Mouse (Mus musculus) lung, embryonic 16.5 days (tissue): ENCODE measurements at regions not wholly inside any gene's neighbourhood (a gene's known extent, or its start where the extent isn't known, plus 50 kb on each side); places are given as distances from the start of the nearest gene placed in this dataset.

Experiments used
- ATAC-seq: fragments of 200-750 bp; cut with Nextera tagmentation; 2 replicates; pipeline ENCODE4 v1.8.0; 2017; ENCODE audit warnings: low read depth, mild to moderate bottlenecking, moderate library complexity
- H3K27ac ChIP-seq: fragments of 300-500 bp; sonication (generic); 2 replicates; pipeline ENCODE4 v1.5.1; 2014; ENCODE audit warnings: mild to moderate bottlenecking, control low read depth, low read length
- H3K27me3 ChIP-seq: fragments of 300-500 bp; sonication (generic); 2 replicates; pipeline ENCODE4 v1.6.1; 2014; ENCODE audit warnings: low read depth, low read length, mixed read lengths; ENCODE audit not compliant: control insufficient read depth, insufficient read depth
- H3K36me3 ChIP-seq: fragments of 300-500 bp; sonication (generic); 2 replicates; pipeline ENCODE4 v1.6.1; 2014; ENCODE audit warnings: low read length; ENCODE audit not compliant: control insufficient read depth, insufficient read depth
- H3K4me1 ChIP-seq: fragments of 300-500 bp; sonication (generic); replicated peaks from 2 replicates; pipeline ENCODE4 v1.6.1; 2014; ENCODE audit warnings: low read length, mixed read lengths; ENCODE audit not compliant: control insufficient read depth, insufficient read depth
- H3K4me2 ChIP-seq: fragments of 300-500 bp; sonication (generic); 2 replicates; pipeline ENCODE4 v1.6.1; 2014; ENCODE audit warnings: low read depth, low read length, control low read depth
- H3K4me3 ChIP-seq: fragments of 300-500 bp; sonication (generic); 2 replicates; pipeline ENCODE4 v1.5.1; 2014; ENCODE audit warnings: mild to moderate bottlenecking, low read length, control low read depth
- H3K9ac ChIP-seq: fragments of 300-500 bp; sonication (generic); 2 replicates; pipeline ENCODE4 v1.6.1; 2014; ENCODE audit warnings: low read length, control low read depth
- H3K9me3 ChIP-seq: fragments of 300-500 bp; sonication (generic); 2 replicates; pipeline ENCODE4 v1.6.1; 2016; ENCODE audit warnings: low read length; ENCODE audit not compliant: control insufficient read depth
- WGBS: fragments of 180-500 bp; shearing (Covaris S2); extraction: QIAGEN DNeasy Blood & Tissue Kit; methylation state at CpG from one replicate; pipeline ENCODE4 v1.1.7; 2014; 5-methylcytosine and 5-hydroxymethylcytosine counted together

DNA sequence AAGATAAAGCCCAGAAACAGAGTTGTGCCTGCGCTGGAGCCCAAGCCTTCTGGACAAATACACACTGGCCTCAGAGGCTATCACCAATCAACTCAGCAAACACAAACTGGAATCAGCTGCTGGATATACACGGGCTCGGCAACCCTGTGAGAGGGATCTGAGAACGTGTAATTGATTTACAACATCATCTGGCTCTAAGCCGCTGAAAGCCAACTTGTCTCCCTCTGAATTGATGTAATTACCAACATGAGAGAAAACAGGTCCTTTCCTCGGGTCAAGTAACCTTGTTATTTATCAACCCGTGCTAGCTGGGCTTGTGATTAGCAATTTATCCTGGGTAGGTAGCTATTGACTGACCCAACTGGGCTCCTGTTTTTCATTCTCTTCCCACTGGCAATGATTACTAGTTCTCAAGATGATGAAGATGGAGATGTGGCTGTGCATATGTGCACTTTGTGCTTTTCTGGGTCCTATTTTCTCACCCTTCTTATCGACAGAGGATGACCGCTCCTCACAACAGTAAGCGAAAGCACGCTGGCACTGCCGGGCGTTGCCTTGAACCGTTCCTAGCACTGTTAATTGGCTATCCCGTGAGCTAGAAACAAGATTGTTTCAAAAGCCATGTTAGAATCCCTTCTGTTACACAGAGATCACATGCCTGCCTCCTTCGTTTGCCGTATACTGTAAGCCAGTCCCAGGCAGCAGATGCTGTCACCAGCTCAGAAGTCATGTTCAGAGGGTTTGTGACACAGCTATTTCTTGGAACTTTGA lies 147.3 kb upstream of the Cd180 start:
- Histone ChIP-seq H3K4me2 (no peak overlapping the region), H3K36me3 (no peaks in the 10 kb centered on the region), H3K9me3 (no peaks in the 10 kb centered on the region), H3K27ac (no peak overlapping the region), H3K4me3 (no peak overlapping the region), H3K27me3 (no peaks in the 10 kb centered on the region), H3K4me1 (no peaks in the 10 kb centered on the region), H3K9ac (no peak overlapping the region)
- 54% methylated on average over 17 of the region's 17 CpGs for WGBS
- ATAC-seq = no peak

DNA sequence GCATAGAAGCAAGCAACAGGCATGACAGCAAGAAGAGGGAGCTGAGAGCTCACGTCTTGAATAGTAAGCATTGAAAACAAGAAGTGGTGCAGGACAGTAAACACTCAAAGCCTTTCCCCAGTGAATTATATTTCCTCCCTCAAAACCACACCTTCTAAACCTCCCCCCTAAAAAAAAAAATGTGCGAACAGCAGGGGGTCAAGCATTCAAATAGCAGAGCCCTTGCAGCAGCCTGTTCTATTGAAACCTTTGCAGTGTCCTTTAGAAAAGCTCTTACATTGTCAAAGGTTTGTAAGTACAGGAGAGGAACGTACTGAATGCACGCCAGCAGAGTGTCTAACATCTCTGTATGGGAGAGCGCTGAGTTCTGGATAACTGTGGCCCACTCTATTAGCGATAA lies 145.1 kb upstream of the Cd180 start:
- no peak overlapping the region for H3K4me2 ChIP-seq
- no peaks in the 10 kb centered on the region for H3K9me3 ChIP-seq
- H3K4me3 ChIP-seq = no peak overlapping the region
- H3K27ac ChIP-seq = no peak overlapping the region
- no peaks in the 10 kb centered on the region for H3K4me1 ChIP-seq
- H3K9ac ChIP-seq = no peak overlapping the region
- WGBS = 55% methylated on average over 6 of the region's 6 CpGs
- ATAC-seq = no peak
- no peaks in the 10 kb centered on the region for H3K36me3 ChIP-seq
- no peaks in the 10 kb centered on the region for H3K27me3 ChIP-seq

DNA sequence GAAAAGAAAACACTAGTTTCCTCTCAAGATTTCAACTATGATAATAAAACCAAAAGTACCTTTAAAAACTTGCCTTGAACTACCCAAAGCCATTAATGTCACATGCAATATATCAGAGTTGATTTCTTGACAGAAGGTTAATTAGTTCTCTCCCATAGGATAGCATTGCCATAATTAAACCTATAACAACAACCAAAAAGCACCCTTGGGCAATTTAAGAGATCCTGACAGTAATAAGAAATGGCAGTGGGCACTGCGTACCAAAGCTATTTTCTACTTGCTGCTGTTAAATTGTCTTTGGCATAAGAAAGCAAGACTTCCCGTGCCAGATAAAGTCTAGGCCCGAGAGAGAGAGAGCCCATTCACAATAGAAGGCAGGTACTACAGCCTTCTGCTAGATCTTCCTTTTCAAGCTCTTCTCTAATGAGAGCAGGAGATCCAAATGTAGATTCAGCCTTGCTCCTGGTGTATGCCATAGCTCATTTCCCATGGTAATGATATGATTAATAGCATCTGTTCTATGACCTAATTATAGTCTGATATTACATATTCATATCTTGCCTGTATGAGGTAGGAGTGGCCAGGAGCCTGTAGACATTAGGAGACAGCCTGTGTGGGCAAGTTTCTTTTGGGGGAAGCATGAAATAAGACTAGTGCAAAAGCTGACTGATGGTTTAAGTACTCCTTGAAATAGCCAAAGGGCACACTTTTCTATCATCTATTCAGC lies 126.3 kb upstream of the Cd180 start:
- WGBS = 73% methylated on average over 3 of the region's 3 CpGs
- Histone ChIP-seq H3K36me3 (no peaks in the 10 kb centered on the region), H3K4me2 (no peak overlapping the region), H3K9ac (no peak overlapping the region), H3K9me3 (no peaks in the 10 kb centered on the region), H3K27ac (no peak overlapping the region), H3K27me3 (no peaks in the 10 kb centered on the region), H3K4me1 (no peaks in the 10 kb centered on the region), H3K4me3 (no peak overlapping the region)
- ATAC-seq = no peak

DNA sequence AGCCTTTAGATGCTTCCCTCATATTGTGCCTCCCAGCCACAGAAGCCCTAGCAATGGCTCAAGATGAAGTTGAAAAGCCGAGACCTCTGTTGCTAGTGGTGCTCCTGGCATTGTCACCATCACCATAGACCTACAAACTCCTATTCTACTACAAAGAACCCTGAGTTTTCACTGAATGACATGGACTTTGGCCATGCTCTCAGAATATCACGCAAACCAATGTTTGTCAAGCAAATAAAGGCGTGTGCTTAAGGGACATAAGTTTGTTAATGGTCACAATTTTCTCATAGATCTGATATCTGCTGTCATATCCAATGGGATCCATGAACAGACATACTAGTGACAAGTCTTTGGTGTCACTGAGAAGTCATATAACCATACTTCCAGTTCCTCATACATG lies 123.8 kb upstream of the Cd180 start:
- no peak overlapping the region for H3K4me2 ChIP-seq
- no peaks in the 10 kb centered on the region for H3K36me3 ChIP-seq
- no peak for ATAC-seq
- no peaks in the 10 kb centered on the region for H3K27me3 ChIP-seq
- no peaks in the 10 kb centered on the region; the same call in 1 of the 2 replicates for H3K4me1 ChIP-seq
- WGBS = 66% methylated on average over 3 of the region's 3 CpGs
- no peaks in the 10 kb centered on the region for H3K9me3 ChIP-seq
- H3K27ac ChIP-seq = no peak overlapping the region
- H3K4me3 ChIP-seq = no peak overlapping the region
- H3K9ac ChIP-seq = no peak overlapping the region

DNA sequence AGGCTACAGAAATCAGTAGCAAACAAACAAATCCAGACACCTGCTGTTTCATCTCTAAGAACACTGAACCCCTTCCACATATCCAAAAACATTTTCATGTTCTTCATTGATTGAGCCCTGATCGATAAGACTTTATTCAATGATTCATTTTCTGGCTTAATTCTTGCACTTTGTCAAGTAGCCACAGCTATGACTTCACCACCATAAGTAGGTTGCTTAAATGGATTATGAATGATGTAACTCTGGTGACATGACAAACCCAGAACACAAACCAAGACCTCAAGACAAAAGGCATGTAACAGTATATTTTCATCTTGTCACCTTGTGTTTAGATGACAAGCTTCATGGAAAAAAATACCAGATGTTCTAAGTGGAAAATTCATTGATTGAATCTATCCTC lies 123.1 kb upstream of the Cd180 start:
- Histone ChIP-seq H3K4me2 (no peak overlapping the region), H3K9me3 (no peaks in the 10 kb centered on the region), H3K4me1 (no peaks in the 10 kb centered on the region; the same call in 1 of the 2 replicates), H3K27me3 (no peaks in the 10 kb centered on the region), H3K4me3 (no peak overlapping the region), H3K9ac (no peak overlapping the region), H3K36me3 (no peaks in the 10 kb centered on the region), H3K27ac (no peak overlapping the region)
- no peak for ATAC-seq
- WGBS = 91% methylated on average over 1 of the region's 1 CpGs

DNA sequence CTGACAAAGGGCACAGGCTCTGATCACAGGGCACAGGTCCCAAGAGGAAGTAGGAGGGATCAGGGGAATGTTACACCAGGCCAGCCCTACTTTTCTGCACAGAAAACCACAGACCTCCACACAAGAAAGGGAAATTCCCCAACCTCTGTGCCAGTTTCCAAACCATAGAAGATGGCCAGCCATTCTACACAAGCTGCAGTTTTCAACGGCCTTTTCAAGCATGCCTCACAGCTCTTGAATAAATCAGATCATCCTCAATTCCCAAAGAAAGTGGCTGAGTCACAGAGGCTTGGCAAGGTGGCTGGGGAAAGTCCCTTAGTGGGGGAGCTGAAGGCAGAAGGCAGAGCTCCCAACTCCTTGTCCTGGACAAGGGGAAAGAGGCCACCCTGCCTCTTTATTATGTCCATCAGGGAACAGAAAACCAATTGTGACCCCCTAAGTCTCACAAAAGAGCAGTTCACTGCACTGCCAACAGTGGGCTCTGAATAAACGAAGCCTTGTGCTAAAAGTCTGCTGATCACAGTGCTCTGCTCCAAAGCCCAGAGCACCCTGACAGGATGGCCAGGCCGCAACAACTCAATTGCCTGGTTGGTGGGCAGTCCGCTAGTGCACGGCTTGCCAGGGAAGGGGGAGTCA lies 120.0 kb upstream of the Cd180 start:
- Histone ChIP-seq H3K27me3 (no peaks in the 10 kb centered on the region), H3K9ac (no peak overlapping the region), H3K9me3 (no peaks in the 10 kb centered on the region), H3K36me3 (no peaks in the 10 kb centered on the region), H3K4me2 (no peak overlapping the region), H3K4me3 (no peak overlapping the region), H3K27ac (no peak overlapping the region), H3K4me1 (no peaks in the 10 kb centered on the region; the same call in 1 of the 2 replicates)
- WGBS = 75% methylated on average over 5 of the region's 5 CpGs
- no peak for ATAC-seq

DNA sequence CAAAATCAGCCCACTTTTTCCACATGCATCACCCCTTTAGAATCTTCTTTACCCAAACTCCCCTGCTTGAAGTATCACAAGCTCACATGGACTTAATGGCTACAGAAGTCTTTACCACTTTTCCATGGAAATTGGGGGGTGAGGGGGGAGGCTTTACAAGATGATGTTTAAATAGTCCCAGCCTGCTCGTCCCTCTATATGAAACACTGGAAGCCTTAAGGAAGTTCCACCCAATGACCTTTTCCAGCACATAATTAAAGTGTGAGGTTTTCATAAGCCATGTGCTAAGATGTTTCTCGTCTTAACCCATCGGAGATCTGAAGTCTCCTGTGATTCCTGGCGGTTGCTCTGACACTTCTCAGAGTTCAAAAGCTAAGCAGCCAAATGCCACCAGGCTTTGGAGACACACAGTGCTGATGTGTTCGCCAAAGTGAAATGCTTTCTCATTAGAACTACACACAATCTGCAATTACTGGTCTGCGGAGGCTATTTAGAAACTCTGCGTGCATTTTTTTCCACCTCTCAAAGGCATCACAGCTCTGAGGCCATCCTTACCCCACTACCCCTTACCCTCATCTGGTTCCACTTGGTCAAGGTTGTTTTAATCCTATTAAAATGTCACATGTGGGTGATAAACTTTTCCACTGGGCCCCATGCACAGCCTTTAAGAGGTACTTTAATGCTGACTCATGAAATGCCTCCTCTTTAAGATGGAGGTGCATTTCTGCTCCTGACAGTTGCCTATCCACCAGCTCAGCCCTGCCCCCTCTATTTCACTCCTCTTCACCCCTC lies 116.3 kb upstream of the Cd180 start:
- Histone ChIP-seq H3K9me3 (no peaks in the 10 kb centered on the region), H3K4me1 (no peaks in the 10 kb centered on the region; the same call in 1 of the 2 replicates), H3K27ac (no peak overlapping the region), H3K4me3 (no peak overlapping the region), H3K4me2 (no peak overlapping the region), H3K36me3 (no peaks in the 10 kb centered on the region), H3K27me3 (no peaks in the 10 kb centered on the region), H3K9ac (no peak overlapping the region)
- no peak for ATAC-seq
- 69% methylated on average over 7 of the region's 7 CpGs for WGBS

DNA sequence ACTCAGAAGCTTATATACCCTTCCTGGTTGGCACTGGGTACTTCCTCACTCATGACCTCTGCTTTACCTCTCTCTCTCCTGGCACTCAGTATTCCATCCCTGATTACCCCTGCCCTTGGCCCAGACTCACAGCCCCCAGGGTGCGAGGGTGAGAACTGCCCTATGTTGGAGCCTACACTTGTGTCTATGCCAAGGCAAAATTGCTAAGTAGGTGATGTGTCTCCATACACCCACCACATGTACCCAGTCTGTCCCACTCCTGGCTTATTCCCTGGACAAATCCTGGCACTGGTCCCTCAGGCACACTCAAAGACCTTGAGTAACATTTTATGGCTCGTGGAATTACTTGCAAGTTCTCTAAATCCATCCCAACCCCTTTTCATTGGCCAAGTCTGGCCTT lies 114.5 kb upstream of the Cd180 start:
- H3K36me3 ChIP-seq = no peaks in the 10 kb centered on the region
- peak; percentile 60 for ATAC-seq
- H3K9me3 ChIP-seq = no peaks in the 10 kb centered on the region
- H3K4me3 ChIP-seq = no peak overlapping the region
- WGBS = 55% methylated on average over 2 of the region's 2 CpGs
- H3K27ac ChIP-seq = no peak overlapping the region
- H3K9ac ChIP-seq = no peak overlapping the region
- H3K4me2 ChIP-seq = no peak overlapping the region
- H3K4me1 ChIP-seq = peaks cover 2% of the 10 kb centered on the region
- H3K27me3 ChIP-seq = no peaks in the 10 kb centered on the region

DNA sequence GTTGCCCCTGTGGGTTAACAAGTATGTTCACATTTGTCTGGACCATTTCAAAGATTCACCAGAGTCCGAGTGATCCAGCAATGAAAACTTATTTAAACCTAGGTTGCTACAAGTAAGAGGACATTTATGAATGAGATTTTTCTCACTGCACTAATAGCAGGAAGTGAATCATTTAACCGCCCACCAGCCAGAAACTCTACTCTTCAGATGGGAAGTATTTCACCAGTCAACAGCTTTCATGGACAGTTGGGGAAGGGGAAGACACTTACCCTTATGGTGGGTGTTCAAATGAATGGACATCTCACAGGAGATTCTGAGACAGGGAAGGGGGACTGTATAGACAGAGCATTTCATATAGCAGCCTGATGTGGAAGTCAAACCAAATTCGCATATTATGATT lies 113.7 kb upstream of the Cd180 start:
- 75% methylated on average over 3 of the region's 3 CpGs for WGBS
- Histone ChIP-seq H3K9me3 (no peaks in the 10 kb centered on the region), H3K27me3 (no peaks in the 10 kb centered on the region), H3K27ac (no peak overlapping the region), H3K4me3 (no peak overlapping the region), H3K4me2 (no peak overlapping the region), H3K4me1 (peaks cover 6% of the 10 kb centered on the region), H3K36me3 (no peaks in the 10 kb centered on the region), H3K9ac (no peak overlapping the region)
- ATAC-seq = no peak
